ENCODE assay signal across 31 mouse cellular contexts in the genomic region with DNA sequence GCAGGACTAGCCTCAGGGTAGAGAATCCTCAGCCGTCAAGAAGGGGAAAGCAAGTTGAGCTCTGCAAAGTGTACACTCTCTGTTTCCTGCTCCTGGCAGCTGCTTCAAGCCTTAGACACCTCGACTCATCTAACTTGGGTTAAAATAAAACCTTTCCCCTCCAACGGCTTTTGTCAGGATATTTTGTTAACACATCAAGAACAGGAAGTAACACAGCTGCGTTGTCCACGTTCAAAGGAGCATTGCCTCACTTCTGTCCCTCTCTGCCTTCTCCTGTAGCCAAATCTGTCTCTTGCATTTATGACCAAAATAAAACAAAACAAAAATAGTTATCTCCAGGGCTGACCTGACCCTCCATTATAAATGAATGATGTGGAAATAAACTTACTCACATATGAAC. TPM values are rescaled to one million over a fixed set of nuclear protein-coding genes. Genes with fewer than 3 reads are reported as not detected.
A peak's percentile ranks its signal among the peaks of the same experiment; 100 is the strongest.
DNase-seq lines count a peak whose midpoint lies in the region; ATAC-seq lines count a peak whose summit lies in the region.
"Had no signal": no experiment of that assay in that cellular context is flagged by ENCODE, and none has a peak within 500 bp of the region (broad histone marks: within the 10 kb centered on the region; RNA-seq: fewer than 3 reads in every experiment).

No protein-coding gene starts in this region.

- H3K4me2 ChIP-seq in heart, embryonic 11.5 days, result no peak overlapping the region
- H3K4me2 ChIP-seq in lung, embryonic 16.5 days (ENCODE audit: low read depth, low read length), result no peak overlapping the region
- H3K4me2 ChIP-seq: forebrain, embryonic 13.5 days; heart, embryonic 13.5 days; hindbrain, embryonic 14.5 days had no signal

- H3K27ac ChIP-seq in heart, embryonic 11.5 days (ENCODE audit: low read depth, low read length), result no peak overlapping the region
- no peak overlapping the region for H3K27ac ChIP-seq in lung, embryonic 16.5 days (ENCODE audit: low read length)
- H3K27ac ChIP-seq: forebrain, embryonic 10.5 days; forebrain, embryonic 13.5 days; heart, embryonic 13.5 days; hindbrain, embryonic 14.5 days had no signal

- no peaks in the 10 kb centered on the region for H3K36me3 ChIP-seq in heart, embryonic 11.5 days (ENCODE audit: control insufficient read depth, insufficient read depth, low read length)
- H3K36me3 ChIP-seq in lung, embryonic 16.5 days (ENCODE audit: control insufficient read depth, insufficient read depth, low read length), result no peaks in the 10 kb centered on the region
- H3K36me3 ChIP-seq: forebrain, embryonic 10.5 days; heart, embryonic 13.5 days had no signal

- H3K4me3 ChIP-seq in heart, embryonic 11.5 days (ENCODE audit: low read depth, low read length), result no peak overlapping the region
- H3K4me3 ChIP-seq in lung, embryonic 16.5 days (ENCODE audit: low read length), result no peak overlapping the region
- H3K4me3 ChIP-seq: forebrain, embryonic 10.5 days; forebrain, embryonic 13.5 days; heart, embryonic 13.5 days had no signal

- ATAC-seq in heart, embryonic 11.5 days (replicated peaks; ENCODE audit: insufficient number of reproducible peaks, low FRiP score, low TSS enrichment), result no peak
- ATAC-seq in lung, embryonic 16.5 days (ENCODE audit: low read depth), result peak; percentile 69
- peak; percentile 71 for ATAC-seq in common myeloid progenitor, adult 5-6 weeks (replicated peaks; ENCODE audit: low read depth, poor library complexity, severe bottlenecking)
- ATAC-seq in megakaryocyte progenitor cell, adult 5-6 weeks (replicated peaks; ENCODE audit: poor library complexity), result peak; percentile 80
- ATAC-seq: activated CD4-positive, CD25-positive, alpha-beta regulatory T cell, adult 4 months; forebrain, embryonic 13.5 days; forebrain, embryonic 16.5 days had no signal

- H3K9me3 ChIP-seq in heart, embryonic 11.5 days (replicated peaks; ENCODE audit: control insufficient read depth, low read length), result no peaks in the 10 kb centered on the region
- H3K9me3 ChIP-seq in lung, embryonic 16.5 days (ENCODE audit: control insufficient read depth, low read length), result no peaks in the 10 kb centered on the region
- H3K9me3 ChIP-seq: forebrain, embryonic 10.5 days; forebrain, embryonic 13.5 days; heart, embryonic 13.5 days had no signal

- WGBS in heart, embryonic 11.5 days (ENCODE audit: insufficient replicate concordance), result 41% methylated on average over 5 of the region's 5 CpGs
- WGBS in lung, embryonic 16.5 days, result 18% methylated on average over 5 of the region's 5 CpGs

- no peaks in the 10 kb centered on the region for H3K4me1 ChIP-seq in heart, embryonic 11.5 days (ENCODE audit: control insufficient read depth, insufficient read depth, low read length)
- H3K4me1 ChIP-seq in lung, embryonic 16.5 days (replicated peaks; ENCODE audit: control insufficient read depth, insufficient read depth, low read length), result peaks cover 3% of the 10 kb centered on the region
- H3K4me1 ChIP-seq: forebrain, embryonic 13.5 days had no signal

- H3K27me3 ChIP-seq in heart, embryonic 11.5 days (ENCODE audit: control insufficient read depth, insufficient read depth, low read length), result no peaks in the 10 kb centered on the region
- H3K27me3 ChIP-seq in lung, embryonic 16.5 days (ENCODE audit: control insufficient read depth, insufficient read depth, low read depth, low read length), result no peaks in the 10 kb centered on the region
- H3K27me3 ChIP-seq: forebrain, embryonic 13.5 days; heart, embryonic 13.5 days had no signal

- peak; percentile 66 for DNase-seq in heart, adult 11 months
- DNase-seq in lung, postnatal 25 days (ENCODE audit: low spot score), result no peak
- no peak for DNase-seq in urinary bladder, adult 18-20 months (ENCODE audit: low spot score in 2 of 2)
- DNase-seq: adrenal gland, adult 8-10 months; adrenal gland, postnatal 25 days; cerebellum, adult 11-12 months; cerebellum, adult 8-10 months; cerebellum, postnatal 10 days; cerebellum, postnatal 36 days; gastrocnemius, postnatal 10 days; gastrocnemius, postnatal 36 days; heart, adult 18-20 months; heart, postnatal 14 days; heart, postnatal 4 days had no signal

- H3K9ac ChIP-seq in heart, embryonic 11.5 days (ENCODE audit: low read depth, low read length), result no peak overlapping the region
- no peak overlapping the region for H3K9ac ChIP-seq in lung, embryonic 16.5 days (ENCODE audit: low read length)
- H3K9ac ChIP-seq: forebrain, embryonic 13.5 days; heart, embryonic 13.5 days; hindbrain, embryonic 14.5 days had no signal

RNA-seq across cellular contexts. Expression of gene Rnase11, which starts 2.1 kb away (rescaled TPM):
- polyA plus RNA-seq in heart, embryonic 11.5 days (2014; fragmentation: Nextera tagmentation; extraction: Ambion mirVana), result not detected in 2 replicates
- polyA plus RNA-seq in lung, embryonic 16.5 days (2015; fragmentation: Nextera tagmentation; extraction: Ambion mirVana), result not detected in 2 replicates
- total RNA-seq in common myeloid progenitor, adult 5-6 weeks (2017), result not detected in 2 replicates
- not detected in 2 replicates for total RNA-seq in megakaryocyte progenitor cell, adult 5-6 weeks (2015)
- total RNA-seq in megakaryocyte progenitor cell, adult 5-6 weeks (2017), result not detected in 2 replicates
- total RNA-seq: adrenal gland, adult 8-10 months; adrenal gland, postnatal 25 days; ES-E14; gastrocnemius, adult 18-20 months; gastrocnemius, postnatal 10 days; gastrocnemius, postnatal 36 days; heart, adult 18-20 months; heart, postnatal 14 days; heart, postnatal 4 days had no signal
- polyA plus RNA-seq: activated CD4-positive, CD25-positive, alpha-beta regulatory T cell, adult 4 months; brain, embryonic 14.5 days; embryonic facial prominence, embryonic 11.5 days; embryonic facial prominence, embryonic 14.5 days; forebrain, embryonic 10.5 days; forebrain, embryonic 13.5 days; forebrain, embryonic 16.5 days; heart, embryonic 13.5 days; heart, embryonic 16.5 days; hindbrain, embryonic 11.5 days; hindbrain, embryonic 14.5 days had no signal

RNA-seq across cellular contexts. Expression of gene Rnase9, which starts 6.2 kb away (rescaled TPM):
- polyA plus RNA-seq in heart, embryonic 11.5 days (2014; fragmentation: Nextera tagmentation; extraction: Ambion mirVana), result not detected in 2 replicates
- polyA plus RNA-seq in lung, embryonic 16.5 days (2015; fragmentation: Nextera tagmentation; extraction: Ambion mirVana), result not detected in 2 replicates
- total RNA-seq in common myeloid progenitor, adult 5-6 weeks (2017), result not detected in 2 replicates
- total RNA-seq in megakaryocyte progenitor cell, adult 5-6 weeks (2015), result not detected in 2 replicates
- not detected in 2 replicates for total RNA-seq in megakaryocyte progenitor cell, adult 5-6 weeks (2017)
- total RNA-seq: adrenal gland, adult 8-10 months; adrenal gland, postnatal 25 days; ES-E14; gastrocnemius, adult 18-20 months; gastrocnemius, postnatal 10 days; gastrocnemius, postnatal 36 days; heart, adult 18-20 months; heart, postnatal 14 days; heart, postnatal 4 days had no signal
- polyA plus RNA-seq: activated CD4-positive, CD25-positive, alpha-beta regulatory T cell, adult 4 months; brain, embryonic 14.5 days; embryonic facial prominence, embryonic 11.5 days; embryonic facial prominence, embryonic 14.5 days; forebrain, embryonic 10.5 days; forebrain, embryonic 13.5 days; forebrain, embryonic 16.5 days; heart, embryonic 13.5 days; heart, embryonic 16.5 days; hindbrain, embryonic 11.5 days; hindbrain, embryonic 14.5 days had no signal

RNA-seq across cellular contexts. Expression of gene Rnase12, which starts 9.6 kb away (rescaled TPM):
- polyA plus RNA-seq in heart, embryonic 11.5 days (2014; fragmentation: Nextera tagmentation; extraction: Ambion mirVana), result 0.46 TPM in 1 of 2 replicates, not detected in the other
- polyA plus RNA-seq in lung, embryonic 16.5 days (2015; fragmentation: Nextera tagmentation; extraction: Ambion mirVana), result 0.34 TPM in 1 of 2 replicates, not detected in the other
- not detected in 2 replicates for total RNA-seq in common myeloid progenitor, adult 5-6 weeks (2017)
- total RNA-seq in megakaryocyte progenitor cell, adult 5-6 weeks (2015), result 6.2 and 8.9 TPM in 2 replicates
- 4.9 and 5.0 TPM in 2 replicates for total RNA-seq in megakaryocyte progenitor cell, adult 5-6 weeks (2017)
- total RNA-seq: adrenal gland, adult 8-10 months; adrenal gland, postnatal 25 days; gastrocnemius, adult 18-20 months; gastrocnemius, postnatal 10 days; gastrocnemius, postnatal 36 days; heart, adult 18-20 months; heart, postnatal 14 days; heart, postnatal 4 days had no signal
- polyA plus RNA-seq: activated CD4-positive, CD25-positive, alpha-beta regulatory T cell, adult 4 months; brain, embryonic 14.5 days; embryonic facial prominence, embryonic 11.5 days; forebrain, embryonic 10.5 days; forebrain, embryonic 13.5 days; forebrain, embryonic 16.5 days; heart, embryonic 16.5 days; hindbrain, embryonic 11.5 days; hindbrain, embryonic 14.5 days had no signal

RNA-seq across cellular contexts. Expression of gene Olfr750, which starts 26.4 kb away (rescaled TPM):
- not detected in 2 replicates for polyA plus RNA-seq in heart, embryonic 11.5 days (2014; fragmentation: Nextera tagmentation; extraction: Ambion mirVana)
- polyA plus RNA-seq in lung, embryonic 16.5 days (2015; fragmentation: Nextera tagmentation; extraction: Ambion mirVana), result not detected in 2 replicates
- not detected in 2 replicates for total RNA-seq in common myeloid progenitor, adult 5-6 weeks (2017)
- total RNA-seq in megakaryocyte progenitor cell, adult 5-6 weeks (2015), result not detected in 2 replicates
- not detected in 2 replicates for total RNA-seq in megakaryocyte progenitor cell, adult 5-6 weeks (2017)
- total RNA-seq: adrenal gland, adult 8-10 months; adrenal gland, postnatal 25 days; ES-E14; gastrocnemius, adult 18-20 months; gastrocnemius, postnatal 10 days; gastrocnemius, postnatal 36 days; heart, adult 18-20 months; heart, postnatal 14 days; heart, postnatal 4 days had no signal
- polyA plus RNA-seq: activated CD4-positive, CD25-positive, alpha-beta regulatory T cell, adult 4 months; brain, embryonic 14.5 days; embryonic facial prominence, embryonic 11.5 days; embryonic facial prominence, embryonic 14.5 days; forebrain, embryonic 10.5 days; forebrain, embryonic 13.5 days; heart, embryonic 13.5 days; heart, embryonic 16.5 days; hindbrain, embryonic 11.5 days; hindbrain, embryonic 14.5 days had no signal

RNA-seq across cellular contexts. Expression of gene Rnase10, which starts 40.3 kb away (rescaled TPM):
- polyA plus RNA-seq in heart, embryonic 11.5 days (2014; fragmentation: Nextera tagmentation; extraction: Ambion mirVana), result 0.23 and 0.24 TPM in 2 replicates
- 0.26 and 0.31 TPM in 2 replicates for polyA plus RNA-seq in lung, embryonic 16.5 days (2015; fragmentation: Nextera tagmentation; extraction: Ambion mirVana)
- total RNA-seq in common myeloid progenitor, adult 5-6 weeks (2017), result not detected in 2 replicates
- 0.78 and 3.3 TPM in 2 replicates for total RNA-seq in megakaryocyte progenitor cell, adult 5-6 weeks (2015)
- total RNA-seq in megakaryocyte progenitor cell, adult 5-6 weeks (2017), result 0.64 and 5.2 TPM in 2 replicates
- total RNA-seq: ES-E14; gastrocnemius, adult 18-20 months; gastrocnemius, postnatal 36 days had no signal
- polyA plus RNA-seq: activated CD4-positive, CD25-positive, alpha-beta regulatory T cell, adult 4 months; brain, embryonic 14.5 days; forebrain, embryonic 10.5 days; forebrain, embryonic 13.5 days; forebrain, embryonic 16.5 days; hindbrain, embryonic 11.5 days; hindbrain, embryonic 14.5 days had no signal
